ENCODE assay signal across 30 mouse cellular contexts in genomic region chr4:92095951-92096350, GRCm38 (mm10). TPM values are rescaled to one million over a fixed set of nuclear protein-coding genes. Genes with fewer than 3 reads are reported as not detected.
A peak's percentile ranks its signal among the peaks of the same experiment; 100 is the strongest.
DNase-seq lines count a peak whose midpoint lies in the region; ATAC-seq and TF ChIP-seq lines count a peak whose summit lies in the region.
"Had no signal": no experiment of that assay in that cellular context is flagged by ENCODE, and none has a peak within 500 bp of the region (broad histone marks: within the 10 kb centered on the region; RNA-seq: fewer than 3 reads in every experiment).

No protein-coding gene starts in this region.

- TF ChIP-seq CTCF in cerebellum, adult 2 months (IDR thresholded peaks at IDR 0.05; ENCODE audit: borderline replicate concordance, insufficient read depth, low read depth, low read length): no peak

- H3K9ac ChIP-seq in midbrain, embryonic 14.5 days (replicated peaks; ENCODE audit: low read length): no peak overlapping the region
- H3K9ac ChIP-seq in midbrain, embryonic 13.5 days (replicated peaks): no peak overlapping the region
- H3K9ac ChIP-seq: embryonic facial prominence, embryonic 13.5 days; forebrain, embryonic 12.5 days; heart, embryonic 13.5 days; hindbrain, embryonic 12.5 days; limb, embryonic 15.5 days; liver, embryonic 14.5 days; lung, embryonic 15.5 days; midbrain, embryonic 12.5 days; neural tube, embryonic 12.5 days had no signal

- H3K4me3 ChIP-seq in cerebellum, adult 2 months (replicated peaks; ENCODE audit: insufficient read depth, low read depth, low read length): no peak overlapping the region
- H3K4me3 ChIP-seq in midbrain, embryonic 14.5 days (replicated peaks; ENCODE audit: low read depth, low read length): no peak overlapping the region
- no peak overlapping the region for H3K4me3 ChIP-seq in midbrain, embryonic 13.5 days (replicated peaks)
- H3K4me3 ChIP-seq: embryonic facial prominence, embryonic 13.5 days; erythroblast, embryonic 14.5 days; forebrain, embryonic 12.5 days; heart, adult 2 months; heart, embryonic 13.5 days; hindbrain, embryonic 12.5 days; limb, embryonic 15.5 days; lung, embryonic 15.5 days; midbrain, embryonic 12.5 days; neural tube, embryonic 12.5 days had no signal

- TF ChIP-seq POLR2A in cerebellum, adult 2 months (IDR thresholded peaks at IDR 0.05; ENCODE audit: borderline replicate concordance, insufficient read depth, low read length): no peak

- DNase-seq in cerebellum, postnatal 10 days: peak; percentile 1 to 4
- DNase-seq in cerebellum, adult 2 months: no peak
- peak; percentile 20 for DNase-seq in kidney, postnatal 10 days
- no peak for DNase-seq in kidney, postnatal 25 days
- peak; percentile 15 for DNase-seq in midbrain, embryonic 14.5 days
- DNase-seq in adipocyte (ENCODE audit: low spot score): peak; percentile 16
- DNase-seq in spleen, adult 12 weeks (ENCODE audit: low spot score): no peak
- DNase-seq: cerebellum, adult 18-20 months; cerebellum, postnatal 36 days; embryo, embryonic 11 days; gastrocnemius, postnatal 25 days; heart, adult 2 months; heart, postnatal 14 days; layer of hippocampus, adult 9-11 months; right cerebral cortex, postnatal 25 days; thymus, postnatal 14 days had no signal

- H3K9me3 ChIP-seq in midbrain, embryonic 14.5 days (ENCODE audit: control insufficient read depth, low read length): no peaks in the 10 kb centered on the region
- H3K9me3 ChIP-seq in midbrain, embryonic 13.5 days: no peaks in the 10 kb centered on the region
- H3K9me3 ChIP-seq: embryonic facial prominence, embryonic 13.5 days; forebrain, embryonic 12.5 days; heart, embryonic 13.5 days; hindbrain, embryonic 12.5 days; limb, embryonic 15.5 days; lung, embryonic 15.5 days; midbrain, embryonic 12.5 days; neural tube, embryonic 12.5 days had no signal

- H3K27ac ChIP-seq in cerebellum, adult 2 months (ENCODE audit: insufficient read depth, low read length): no peak overlapping the region
- H3K27ac ChIP-seq in midbrain, embryonic 14.5 days (replicated peaks; ENCODE audit: low read depth, low read length): no peak overlapping the region
- H3K27ac ChIP-seq in midbrain, embryonic 13.5 days: no peak overlapping the region
- H3K27ac ChIP-seq: embryonic facial prominence, embryonic 13.5 days; forebrain, embryonic 12.5 days; heart, adult 2 months; heart, embryonic 13.5 days; hindbrain, embryonic 12.5 days; limb, embryonic 15.5 days; liver, embryonic 14.5 days; lung, embryonic 15.5 days; midbrain, embryonic 12.5 days; neural tube, embryonic 12.5 days had no signal

- no peak overlapping the region for H3K4me2 ChIP-seq in midbrain, embryonic 14.5 days (ENCODE audit: low read length)
- no peak overlapping the region for H3K4me2 ChIP-seq in midbrain, embryonic 13.5 days (replicated peaks)
- H3K4me2 ChIP-seq: embryonic facial prominence, embryonic 13.5 days; forebrain, embryonic 12.5 days; heart, embryonic 13.5 days; hindbrain, embryonic 12.5 days; limb, embryonic 15.5 days; lung, embryonic 15.5 days; midbrain, embryonic 12.5 days; neural tube, embryonic 12.5 days had no signal

- H3K36me3 ChIP-seq in midbrain, embryonic 14.5 days (ENCODE audit: control insufficient read depth, insufficient read depth, low read length): no peaks in the 10 kb centered on the region
- H3K36me3 ChIP-seq in midbrain, embryonic 13.5 days: no peaks in the 10 kb centered on the region
- H3K36me3 ChIP-seq: embryonic facial prominence, embryonic 13.5 days; forebrain, embryonic 12.5 days; heart, embryonic 13.5 days; hindbrain, embryonic 12.5 days; limb, embryonic 15.5 days; lung, embryonic 15.5 days; midbrain, embryonic 12.5 days; neural tube, embryonic 12.5 days had no signal

- no peak for ATAC-seq in midbrain, embryonic 14.5 days (ENCODE audit: low FRiP score, low TSS enrichment)
- no peak for ATAC-seq in midbrain, embryonic 13.5 days

- H3K4me1 ChIP-seq in cerebellum, adult 2 months (ENCODE audit: control insufficient read depth, insufficient read depth, low read length): no peaks in the 10 kb centered on the region
- no peaks in the 10 kb centered on the region for H3K4me1 ChIP-seq in midbrain, embryonic 14.5 days (ENCODE audit: control insufficient read depth, insufficient read depth, low read length)
- no peaks in the 10 kb centered on the region for H3K4me1 ChIP-seq in midbrain, embryonic 13.5 days (replicated peaks)
- H3K4me1 ChIP-seq: embryonic facial prominence, embryonic 13.5 days; forebrain, embryonic 12.5 days; heart, embryonic 13.5 days; hindbrain, embryonic 12.5 days; limb, embryonic 15.5 days; lung, embryonic 15.5 days; midbrain, embryonic 12.5 days; neural tube, embryonic 12.5 days had no signal

- no peaks in the 10 kb centered on the region for H3K27me3 ChIP-seq in cerebellum, adult 2 months (ENCODE audit: control insufficient read depth, insufficient read depth, low read length)
- H3K27me3 ChIP-seq in midbrain, embryonic 14.5 days (ENCODE audit: control insufficient read depth, insufficient read depth, low read length): no peaks in the 10 kb centered on the region
- no peaks in the 10 kb centered on the region for H3K27me3 ChIP-seq in midbrain, embryonic 13.5 days
- H3K27me3 ChIP-seq: embryonic facial prominence, embryonic 13.5 days; forebrain, embryonic 12.5 days; heart, embryonic 13.5 days; hindbrain, embryonic 12.5 days; limb, embryonic 15.5 days; lung, embryonic 15.5 days; midbrain, embryonic 12.5 days; neural tube, embryonic 12.5 days had no signal

- WGBS in cerebellum, adult 2 months: 37% methylated on average over 1 of the region's 1 CpGs
- 60% methylated on average over 1 of the region's 1 CpGs for WGBS in midbrain, embryonic 14.5 days
- 62% methylated on average over 1 of the region's 1 CpGs for WGBS in midbrain, embryonic 13.5 days

RNA-seq across cellular contexts. Expression of gene Izumo3, which starts 51.1 kb away (rescaled TPM):
- not detected in 2 replicates for polyA plus RNA-seq in cerebellum, adult 2 months (2012; rRNA removed)
- not detected in 2 replicates for polyA plus RNA-seq in midbrain, embryonic 14.5 days (2014; fragmentation: Nextera tagmentation; extraction: Ambion mirVana)
- polyA plus RNA-seq in midbrain, embryonic 13.5 days (2015; fragmentation: Nextera tagmentation; extraction: Ambion mirVana): not detected in 2 replicates
- polyA plus RNA-seq: C2C12; embryonic facial prominence, embryonic 13.5 days; erythroblast, embryonic 14.5 days; forebrain, embryonic 12.5 days; heart, adult 2 months; heart, embryonic 13.5 days; hindbrain, embryonic 12.5 days; large intestine, adult 2 months; limb, embryonic 15.5 days; liver, embryonic 14.5 days; lung, embryonic 15.5 days; midbrain, embryonic 12.5 days; neural tube, embryonic 12.5 days; stomach, embryonic 14.5 days had no signal

Comparison
In these comparisons a context has a peak if more than half of its experiments do, and no peak if none do; other contexts are left out.
1. DNase-seq: peak in cerebellum, postnatal 10 days (2 of 2), kidney, postnatal 10 days (single experiment), midbrain, embryonic 14.5 days (single experiment) and adipocyte (single experiment); none in cerebellum, adult 2 months (0 of 2), kidney, postnatal 25 days (0 of 2) and spleen, adult 12 weeks (single experiment).